Mouse (Mus musculus): ENCODE measurements around the gene Gm10354. TPM values are rescaled to one million over a fixed set of nuclear protein-coding genes. Genes with fewer than 3 reads are reported as not detected.
"Not testable (repeated sequence)": the region's sequence is repeated elsewhere in the genome, so short reads cannot be mapped to it uniquely, and the experiment has no call there.

Gm10354 gene
- not detected in 2 replicates for polyA plus RNA-seq (2015; fragmentation: Nextera tagmentation; extraction: Ambion mirVana)

- H3K9me3 ChIP-seq (replicated peaks; ENCODE audit: control insufficient read depth, low read length); H3K4me2 ChIP-seq (ENCODE audit: low read depth, low read length); H3K27me3 ChIP-seq (ENCODE audit: control insufficient read depth, insufficient read depth, low read depth, low read length); H3K4me3 ChIP-seq (ENCODE audit: low read depth, low read length); H3K36me3 ChIP-seq (ENCODE audit: control insufficient read depth, insufficient read depth); ATAC-seq (ENCODE audit: low read depth); H3K27ac ChIP-seq (ENCODE audit: low read length); H3K9ac ChIP-seq (ENCODE audit: low read depth, low read length); H3K4me1 ChIP-seq (ENCODE audit: control insufficient read depth, low read depth, low read length): not testable (repeated sequence)
- no CpG with 5 or more reads among the region's 1 CpGs for WGBS (ENCODE audit: insufficient replicate concordance)
Observed at GRCm38 (mm10) chr5:14978835-14979234, at the start of gene Gm10354. Gm10354 (minus strand) TSS chr5:14978935.

- H3K4me3 ChIP-seq (ENCODE audit: low read depth, low read length); H3K36me3 ChIP-seq (ENCODE audit: control insufficient read depth, insufficient read depth); H3K4me2 ChIP-seq (ENCODE audit: low read depth, low read length); H3K9me3 ChIP-seq (replicated peaks; ENCODE audit: control insufficient read depth, low read length); ATAC-seq (ENCODE audit: low read depth); H3K27me3 ChIP-seq (ENCODE audit: control insufficient read depth, insufficient read depth, low read depth, low read length); H3K4me1 ChIP-seq (ENCODE audit: control insufficient read depth, low read depth, low read length); H3K9ac ChIP-seq (ENCODE audit: low read depth, low read length); H3K27ac ChIP-seq (ENCODE audit: low read length): not testable (repeated sequence)
- WGBS (ENCODE audit: insufficient replicate concordance) = 86% methylated on average over 1 of the region's 1 CpGs
Observed at GRCm38 (mm10) chr5:15024316-15024715, 45.6 kb upstream of the Gm10354 start.

- 42% methylated on average over 2 of the region's 2 CpGs for WGBS (ENCODE audit: insufficient replicate concordance)
Observed at GRCm38 (mm10) chr5:15020067-15020466, 41.3 kb upstream of the Gm10354 start.

GRCm38 (mm10) chr5:15010639-15011582 lies 32.2 kb upstream of the Gm10354 start:
- H3K4me3 ChIP-seq (ENCODE audit: low read depth, low read length); H3K36me3 ChIP-seq (ENCODE audit: control insufficient read depth, insufficient read depth); H3K9ac ChIP-seq (ENCODE audit: low read depth, low read length); H3K27me3 ChIP-seq (ENCODE audit: control insufficient read depth, insufficient read depth, low read depth, low read length); H3K4me2 ChIP-seq (ENCODE audit: low read depth, low read length); ATAC-seq (ENCODE audit: low read depth); H3K27ac ChIP-seq (ENCODE audit: low read length); H3K4me1 ChIP-seq (ENCODE audit: control insufficient read depth, low read depth, low read length); H3K9me3 ChIP-seq (replicated peaks; ENCODE audit: control insufficient read depth, low read length): not testable (repeated sequence)
- 66% methylated on average over 11 of the region's 11 CpGs for WGBS (ENCODE audit: insufficient replicate concordance)

More at GRCm38 (mm10) chr5:15020067-15020466, 41.3 kb upstream of the Gm10354 start:
- not testable (repeated sequence) for H3K27me3 ChIP-seq (ENCODE audit: control insufficient read depth, insufficient read depth, low read depth, low read length); H3K9ac ChIP-seq (ENCODE audit: low read depth, low read length); H3K4me3 ChIP-seq (ENCODE audit: low read depth, low read length); H3K36me3 ChIP-seq (ENCODE audit: control insufficient read depth, insufficient read depth); H3K27ac ChIP-seq (ENCODE audit: low read length); H3K4me2 ChIP-seq (ENCODE audit: low read depth, low read length); H3K9me3 ChIP-seq (replicated peaks; ENCODE audit: control insufficient read depth, low read length); H3K4me1 ChIP-seq (ENCODE audit: control insufficient read depth, low read depth, low read length); ATAC-seq (ENCODE audit: low read depth)

GRCm38 (mm10) chr5:15006907-15007306 lies 28.2 kb upstream of the Gm10354 start:
- H3K9me3 ChIP-seq (replicated peaks; ENCODE audit: control insufficient read depth, low read length); H3K4me1 ChIP-seq (ENCODE audit: control insufficient read depth, low read depth, low read length); H3K27ac ChIP-seq (ENCODE audit: low read length); ATAC-seq (ENCODE audit: low read depth); H3K36me3 ChIP-seq (ENCODE audit: control insufficient read depth, insufficient read depth); H3K4me2 ChIP-seq (ENCODE audit: low read depth, low read length); H3K27me3 ChIP-seq (ENCODE audit: control insufficient read depth, insufficient read depth, low read depth, low read length); H3K9ac ChIP-seq (ENCODE audit: low read depth, low read length); H3K4me3 ChIP-seq (ENCODE audit: low read depth, low read length): not testable (repeated sequence)
- 41% methylated on average over 3 of the region's 3 CpGs for WGBS (ENCODE audit: insufficient replicate concordance)

- ATAC-seq (ENCODE audit: low read depth); H3K9ac ChIP-seq (ENCODE audit: low read depth, low read length); H3K36me3 ChIP-seq (ENCODE audit: control insufficient read depth, insufficient read depth); H3K4me3 ChIP-seq (ENCODE audit: low read depth, low read length); H3K27ac ChIP-seq (ENCODE audit: low read length); H3K27me3 ChIP-seq (ENCODE audit: control insufficient read depth, insufficient read depth, low read depth, low read length); H3K4me2 ChIP-seq (ENCODE audit: low read depth, low read length); H3K4me1 ChIP-seq (ENCODE audit: control insufficient read depth, low read depth, low read length); H3K9me3 ChIP-seq (replicated peaks; ENCODE audit: control insufficient read depth, low read length): not testable (repeated sequence)
- 49% methylated on average over 3 of the region's 3 CpGs for WGBS (ENCODE audit: insufficient replicate concordance)
Observed at GRCm38 (mm10) chr5:15006288-15006687, 27.6 kb upstream of the Gm10354 start.

GRCm38 (mm10) chr5:15005584-15005983 lies 26.8 kb upstream of the Gm10354 start:
- WGBS (ENCODE audit: insufficient replicate concordance) = 30% methylated on average over 2 of the region's 4 CpGs
- not testable (repeated sequence) for H3K4me2 ChIP-seq (ENCODE audit: low read depth, low read length); H3K9ac ChIP-seq (ENCODE audit: low read depth, low read length); H3K9me3 ChIP-seq (replicated peaks; ENCODE audit: control insufficient read depth, low read length); H3K4me1 ChIP-seq (ENCODE audit: control insufficient read depth, low read depth, low read length); H3K27me3 ChIP-seq (ENCODE audit: control insufficient read depth, insufficient read depth, low read depth, low read length); H3K4me3 ChIP-seq (ENCODE audit: low read depth, low read length); H3K27ac ChIP-seq (ENCODE audit: low read length); H3K36me3 ChIP-seq (ENCODE audit: control insufficient read depth, insufficient read depth)
- ATAC-seq (ENCODE audit: low read depth) = peak; percentile 39; the same call in 1 of the 2 replicates

GRCm38 (mm10) chr5:15004569-15005562 lies 26.1 kb upstream of the Gm10354 start:
- H3K4me1 ChIP-seq (ENCODE audit: control insufficient read depth, low read depth, low read length); H3K9me3 ChIP-seq (replicated peaks; ENCODE audit: control insufficient read depth, low read length); H3K27me3 ChIP-seq (ENCODE audit: control insufficient read depth, insufficient read depth, low read depth, low read length); H3K9ac ChIP-seq (ENCODE audit: low read depth, low read length); H3K4me3 ChIP-seq (ENCODE audit: low read depth, low read length); H3K4me2 ChIP-seq (ENCODE audit: low read depth, low read length); H3K36me3 ChIP-seq (ENCODE audit: control insufficient read depth, insufficient read depth); H3K27ac ChIP-seq (ENCODE audit: low read length): not testable (repeated sequence)
- WGBS (ENCODE audit: insufficient replicate concordance) = 53% methylated on average over 5 of the region's 5 CpGs
- ATAC-seq (ENCODE audit: low read depth) = peak; percentile 74

Data from liver, embryonic 16.5 days (tissue).